Mouse (Mus musculus) olfactory bulb, adult 2 months (tissue): ENCODE data around the gene Zbp1.
A peak's percentile ranks its signal among the peaks of the same experiment; 100 is the strongest.

Experiments used
- CTCF ChIP-seq: fragments of 200-500 bp; IDR thresholded peaks from 2 replicates; pipeline ENCODE4 v1.5.1; 2012; ENCODE audit warnings: low read depth, mild to moderate bottlenecking, low read length, moderate library complexity; ENCODE audit not compliant: insufficient read depth
- POLR2A ChIP-seq: fragments of 200-500 bp; IDR thresholded peaks from 2 replicates; pipeline ENCODE4 v1.6.1; 2012; ENCODE audit warnings: mild to moderate bottlenecking, low read depth, low read length, moderate library complexity; ENCODE audit not compliant: insufficient read depth

GRCm38 (mm10) chr2:173229578-173230224 is 11.0 kb upstream of the Zbp1 start:
- no peak for TF ChIP-seq POLR2A
- peak; percentile 91 for TF ChIP-seq CTCF
